Mouse (Mus musculus): ENCODE measurements around the gene Gabrr1. TPM values are rescaled to one million over a fixed set of nuclear protein-coding genes. Genes with fewer than 3 reads are reported as not detected.

Gene Gabrr1
- total RNA-seq, 2 experiments from 2014 or later, result 0.12 to 0.34 TPM

GRCm38 (mm10) chr4:33208881-33209841, 76.8 kb downstream of the Gabrr1 start, which contains the start of gene Srsf12:
Gene Srsf12 (plus strand): TSS chr4:33208991.
- no peak for DNase-seq (ENCODE audit: low spot score)

Other genes with a start within 250 kb of the Gabrr1 start
- 1 to 10 TPM; 3.0 to 6.9 TPM for gene Ankrd6, start 181.7 kb upstream of the Gabrr1 start, total RNA-seq (2021)
- 100 to 1,000 TPM; 174 to 189 TPM for gene Rragd, start 149.5 kb upstream of the Gabrr1 start, total RNA-seq (2021)
- 10 to 100 TPM; 47.3 to 49.3 TPM for gene Ube2j1, start 101.1 kb upstream of the Gabrr1 start, total RNA-seq (2021)
- 1 to 10 TPM; 1.8 to 1.9 TPM for gene Gabrr2, start 69.5 kb upstream of the Gabrr1 start, total RNA-seq (2021)
- 10 to 100 TPM; 32.8 to 47.4 TPM for gene Pm20d2, start 57.2 kb downstream of the Gabrr1 start, total RNA-seq (2021)
- gene Srsf12, start 76.5 kb downstream of the Gabrr1 start, total RNA-seq (2021), result not detected
- 100 to 1,000 TPM; 317 to 358 TPM for gene Pnrc1, start 157.6 kb downstream of the Gabrr1 start, total RNA-seq (2021)
- gene Rngtt, start 177.8 kb downstream of the Gabrr1 start, total RNA-seq (2021), result 1 to 10 TPM; 7.0 to 7.7 TPM